Mouse (Mus musculus): Measurements from ENCODE around the gene Plxnd1. TPM values are rescaled to one million over a fixed set of nuclear protein-coding genes. Genes with fewer than 3 reads are reported as not detected.

Plxnd1 gene
- polyA plus RNA-seq, 1 experiment from 2014 or later: 45.4 TPM

- no peak for DNase-seq (ENCODE audit: low spot score)
These were observed 70.0 kb downstream of the Plxnd1 start for GRCm38 (mm10) chr6:115924829-115925228.

GRCm38 (mm10) chr6:115919876-115920275 lies 74.9 kb downstream of the Plxnd1 start:
- DNase-seq (ENCODE audit: low spot score): no peak

- DNase-seq (ENCODE audit: low spot score): no peak
These were observed 76.2 kb downstream of the Plxnd1 start for GRCm38 (mm10) chr6:115918615-115919014.

GRCm38 (mm10) chr6:115916611-115917010 lies 78.2 kb downstream of the Plxnd1 start:
- DNase-seq (ENCODE audit: low spot score): no peak

GRCm38 (mm10) chr6:115915601-115916445 lies 79.0 kb downstream of the Plxnd1 start:
- DNase-seq (ENCODE audit: low spot score): no peak

GRCm38 (mm10) chr6:115914511-115915202 lies 80.1 kb downstream of the Plxnd1 start:
- no peak for DNase-seq (ENCODE audit: low spot score)

- no peak for DNase-seq (ENCODE audit: low spot score)
These were observed 81.3 kb downstream of the Plxnd1 start for GRCm38 (mm10) chr6:115913482-115913881.

- no peak for DNase-seq (ENCODE audit: low spot score)
These were observed 83.0 kb downstream of the Plxnd1 start for GRCm38 (mm10) chr6:115911763-115912162.

GRCm38 (mm10) chr6:115909940-115910339 lies 84.9 kb downstream of the Plxnd1 start:
- peak; percentile 53 for DNase-seq (ENCODE audit: low spot score)

- DNase-seq (ENCODE audit: low spot score): no peak
These were observed 85.8 kb downstream of the Plxnd1 start for GRCm38 (mm10) chr6:115909052-115909451.

- DNase-seq (ENCODE audit: low spot score): no peak
These were observed 86.3 kb downstream of the Plxnd1 start for GRCm38 (mm10) chr6:115908421-115908982.

- DNase-seq (ENCODE audit: low spot score): no peak
These were observed 87.9 kb downstream of the Plxnd1 start for GRCm38 (mm10) chr6:115906871-115907270.

GRCm38 (mm10) chr6:115906455-115906854 lies 88.3 kb downstream of the Plxnd1 start:
- no peak for DNase-seq (ENCODE audit: low spot score)

GRCm38 (mm10) chr6:115905568-115905967 lies 89.2 kb downstream of the Plxnd1 start:
- DNase-seq (ENCODE audit: low spot score): no peak

Other genes with a start within 250 kb of the Plxnd1 start
- gene Tmem40, start 232.6 kb downstream of the Plxnd1 start, polyA plus RNA-seq (2015; fragmentation: Nextera tagmentation; extraction: Ambion mirVana): 1.4 and 2.2 TPM in 2 replicates
- gene Cand2, start 220.5 kb downstream of the Plxnd1 start, polyA plus RNA-seq (2015; fragmentation: Nextera tagmentation; extraction: Ambion mirVana): 4.5 and 5.3 TPM in 2 replicates
- gene Rpl32, start 186.3 kb downstream of the Plxnd1 start, polyA plus RNA-seq (2015; fragmentation: Nextera tagmentation; extraction: Ambion mirVana): 3,802 and 3,817 TPM in 2 replicates
- gene Efcab12, start 156.6 kb downstream of the Plxnd1 start, polyA plus RNA-seq (2015; fragmentation: Nextera tagmentation; extraction: Ambion mirVana): 0.20 and 0.33 TPM in 2 replicates
- gene Mbd4, start 141.6 kb downstream of the Plxnd1 start, polyA plus RNA-seq (2015; fragmentation: Nextera tagmentation; extraction: Ambion mirVana): 18.7 and 20.8 TPM in 2 replicates
- 8.2 and 11.0 TPM in 2 replicates for gene Ift122, start 141.5 kb downstream of the Plxnd1 start, polyA plus RNA-seq (2015; fragmentation: Nextera tagmentation; extraction: Ambion mirVana)
- 0.10 TPM in 1 of 2 replicates, not detected in the other for gene Rho, start 63.3 kb downstream of the Plxnd1 start, polyA plus RNA-seq (2015; fragmentation: Nextera tagmentation; extraction: Ambion mirVana)
- 0.23 and 0.28 TPM in 2 replicates for gene H1foo, start 50.1 kb downstream of the Plxnd1 start, polyA plus RNA-seq (2015; fragmentation: Nextera tagmentation; extraction: Ambion mirVana)
- 7.8 and 11.1 TPM in 2 replicates for gene Tmcc1, start 198.5 kb upstream of the Plxnd1 start, polyA plus RNA-seq (2015; fragmentation: Nextera tagmentation; extraction: Ambion mirVana)
- gene Washc2, start 213.0 kb upstream of the Plxnd1 start, polyA plus RNA-seq (2015; fragmentation: Nextera tagmentation; extraction: Ambion mirVana): 27.1 and 30.0 TPM in 2 replicates

All from thymus, postnatal 0 days (tissue).